Mouse (Mus musculus) embryonic facial prominence, embryonic 12.5 days (tissue): ENCODE results near the gene Ap5z1. TPM values are rescaled to one million over a fixed set of nuclear protein-coding genes. Genes with fewer than 3 reads are reported as not detected.

Experiments
- ATAC-seq: fragments of 200-750 bp; cut with Nextera tagmentation; 2 replicates; pipeline ENCODE4 v1.8.0; 2017; ENCODE audit not compliant: insufficient number of reproducible peaks, insufficient read depth, low FRiP score, low TSS enrichment
- H3K27ac ChIP-seq: fragments of 300-500 bp; sonication (generic); 2 replicates; pipeline ENCODE4 v1.5.1; 2016; ENCODE audit warnings: mild to moderate bottlenecking
- H3K27me3 ChIP-seq: fragments of 300-500 bp; sonication (generic); 2 replicates; pipeline ENCODE4 v1.6.1; 2016; ENCODE audit warnings: mild to moderate bottlenecking, moderate library complexity
- H3K36me3 ChIP-seq: fragments of 300-500 bp; sonication (generic); 2 replicates; pipeline ENCODE4 v1.6.1; 2016; ENCODE audit warnings: mild to moderate bottlenecking
- H3K4me1 ChIP-seq: fragments of 300-500 bp; sonication (generic); 2 replicates; pipeline ENCODE4 v1.6.1; 2016
- H3K4me2 ChIP-seq: fragments of 300-500 bp; sonication (generic); replicated peaks from 2 replicates; pipeline ENCODE4 v1.6.1; 2016; ENCODE audit warnings: mild to moderate bottlenecking, moderate library complexity
- H3K4me3 ChIP-seq: fragments of 300-500 bp; sonication (generic); 2 replicates; pipeline ENCODE4 v1.5.1; 2016; ENCODE audit warnings: mild to moderate bottlenecking
- H3K9ac ChIP-seq: fragments of 300-500 bp; sonication (generic); 2 replicates; pipeline ENCODE4 v1.6.1; 2016; ENCODE audit warnings: mild to moderate bottlenecking, moderate library complexity
- H3K9me3 ChIP-seq: fragments of 300-500 bp; sonication (generic); 2 replicates; pipeline ENCODE4 v1.6.1; 2016; ENCODE audit warnings: mild to moderate bottlenecking, moderate library complexity
- WGBS: fragments of 180-500 bp; shearing (Covaris S2); methylation state at CpG from one replicate; pipeline ENCODE4 v1.1.7; 2016; 5-methylcytosine and 5-hydroxymethylcytosine counted together
- polyA plus RNA-seq: library from polyadenylated mRNA; unstranded; fragments of >200 nt; fragmentation: Nextera tagmentation; extraction: Ambion mirVana; gene quantifications from 2 replicates; pipeline ENCODE4 v1.2.1, GENCODE M21; 2016

Ap5z1 gene
- polyA plus RNA-seq, 1 experiment from 2014 or later: 10.8 TPM

GRCm38 (mm10) chr5:142453742-142454141, 10.0 kb upstream of the Ap5z1 start:
- no peak for ATAC-seq
- Histone ChIP-seq H3K9me3 (no peaks in the 10 kb centered on the region), H3K4me2 (no peak overlapping the region), H3K36me3 (peaks cover 84% of the 10 kb centered on the region), H3K27me3 (no peaks in the 10 kb centered on the region), H3K9ac (no peak overlapping the region), H3K4me1 (no peaks in the 10 kb centered on the region), H3K4me3 (no peak overlapping the region), H3K27ac (no peak overlapping the region)
- WGBS: 93% methylated on average over 13 of the region's 13 CpGs

- H3K27me3 ChIP-seq: no peaks in the 10 kb centered on the region
- no peaks in the 10 kb centered on the region for H3K4me1 ChIP-seq
- H3K9ac ChIP-seq: no peak overlapping the region
- no peak overlapping the region for H3K27ac ChIP-seq
- H3K9me3 ChIP-seq: no peaks in the 10 kb centered on the region
- no peak overlapping the region for H3K4me2 ChIP-seq
- whole genome bisulfite sequencing: 71% methylated on average over 15 of the region's 15 CpGs
- peaks cover 66% of the 10 kb centered on the region for H3K36me3 ChIP-seq
- H3K4me3 ChIP-seq: no peak overlapping the region
- ATAC-seq: no peak
Observed at GRCm38 (mm10) chr5:142456318-142456717, 7.4 kb upstream of the Ap5z1 start.

- 80% methylated on average over 10 of the region's 10 CpGs for WGBS
- H3K4me3 ChIP-seq: no peak overlapping the region
- no peak overlapping the region for H3K9ac ChIP-seq
- H3K9me3 ChIP-seq: no peaks in the 10 kb centered on the region
- H3K36me3 ChIP-seq: peaks cover 63% of the 10 kb centered on the region
- no peaks in the 10 kb centered on the region for H3K4me1 ChIP-seq
- H3K4me2 ChIP-seq: no peak overlapping the region
- no peak overlapping the region for H3K27ac ChIP-seq
- no peaks in the 10 kb centered on the region for H3K27me3 ChIP-seq
- no peak for ATAC-seq
Observed at GRCm38 (mm10) chr5:142457345-142457744, 6.4 kb upstream of the Ap5z1 start.

- no peak overlapping the region for H3K9ac ChIP-seq
- H3K9me3 ChIP-seq: no peaks in the 10 kb centered on the region
- no peak overlapping the region for H3K4me2 ChIP-seq
- H3K4me3 ChIP-seq: no peak overlapping the region
- H3K36me3 ChIP-seq: peaks cover 46% of the 10 kb centered on the region
- no peak for ATAC-seq
- H3K27me3 ChIP-seq: no peaks in the 10 kb centered on the region
- no peaks in the 10 kb centered on the region for H3K4me1 ChIP-seq
- 81% methylated on average over 17 of the region's 17 CpGs for WGBS
- H3K27ac ChIP-seq: no peak overlapping the region
Observed at GRCm38 (mm10) chr5:142458791-142459557, 4.8 kb upstream of the Ap5z1 start.

GRCm38 (mm10) chr5:142459834-142460233, 3.9 kb upstream of the Ap5z1 start:
- Histone ChIP-seq H3K36me3 (peaks cover 39% of the 10 kb centered on the region), H3K4me2 (no peak overlapping the region), H3K9ac (no peak overlapping the region), H3K4me1 (peaks cover 6% of the 10 kb centered on the region; the same call in 1 of the 2 replicates), H3K9me3 (no peaks in the 10 kb centered on the region), H3K27ac (no peak overlapping the region), H3K27me3 (no peaks in the 10 kb centered on the region), H3K4me3 (no peak overlapping the region)
- no peak for ATAC-seq
- WGBS: 74% methylated on average over 5 of the region's 5 CpGs

- no peak for ATAC-seq
- no peak overlapping the region for H3K27ac ChIP-seq
Observed at GRCm38 (mm10) chr5:142461942-142462640, 1.7 kb upstream of the Ap5z1 start.

GRCm38 (mm10) chr5:142462641-142462948, 1.1 kb upstream of the Ap5z1 start:
- no peaks in the 10 kb centered on the region for H3K9me3 ChIP-seq
- no peaks in the 10 kb centered on the region for H3K27me3 ChIP-seq
- no peak overlapping the region for H3K4me2 ChIP-seq
- peaks cover 14% of the 10 kb centered on the region for H3K36me3 ChIP-seq
- WGBS: 91% methylated on average over 2 of the region's 2 CpGs
- ATAC-seq: no peak
- H3K27ac ChIP-seq: no peak overlapping the region
- no peak overlapping the region for H3K4me3 ChIP-seq
- peaks cover 8% of the 10 kb centered on the region; the same call in 1 of the 2 replicates for H3K4me1 ChIP-seq
- no peak overlapping the region for H3K9ac ChIP-seq

More at GRCm38 (mm10) chr5:142461942-142462640, 1.7 kb upstream of the Ap5z1 start:
- Histone ChIP-seq H3K9ac (no peak overlapping the region), H3K4me3 (no peak overlapping the region), H3K4me2 (no peak overlapping the region), H3K36me3 (peaks cover 18% of the 10 kb centered on the region), H3K4me1 (peaks cover 8% of the 10 kb centered on the region; the same call in 1 of the 2 replicates), H3K27me3 (no peaks in the 10 kb centered on the region), H3K9me3 (no peaks in the 10 kb centered on the region)
- 93% methylated on average over 7 of the region's 7 CpGs for WGBS

GRCm38 (mm10) chr5:142463011-142463410, 733 bp upstream of the Ap5z1 start:
- Histone ChIP-seq H3K36me3 (peaks cover 13% of the 10 kb centered on the region), H3K4me3 (peak overlapping the region; percentile 87), H3K9ac (peak overlapping the region; percentile 37), H3K27me3 (no peaks in the 10 kb centered on the region), H3K9me3 (no peaks in the 10 kb centered on the region), H3K4me1 (peaks cover 8% of the 10 kb centered on the region; the same call in 1 of the 2 replicates), H3K27ac (peak overlapping the region; percentile 80), H3K4me2 (peak overlapping the region; percentile 90)
- ATAC-seq: no peak
- 85% methylated on average over 6 of the region's 6 CpGs for WGBS

- Histone ChIP-seq H3K4me1 (peaks cover 8% of the 10 kb centered on the region; the same call in 1 of the 2 replicates), H3K4me2 (no peak overlapping the region), H3K9me3 (no peaks in the 10 kb centered on the region), H3K4me3 (no peak overlapping the region), H3K27me3 (no peaks in the 10 kb centered on the region), H3K36me3 (peaks cover 35% of the 10 kb centered on the region), H3K9ac (no peak overlapping the region), H3K27ac (no peak overlapping the region)
- 90% methylated on average over 13 of the region's 13 CpGs for WGBS
- ATAC-seq: no peak
Observed at GRCm38 (mm10) chr5:142468375-142468774, 4.6 kb downstream of the Ap5z1 start.

- 91% methylated on average over 11 of the region's 11 CpGs for WGBS
- Histone ChIP-seq H3K4me1 (0 out of 2 replicates have a peak, but pooled peaks cover 2% of the 10 kb centered on the region), H3K27ac (no peak overlapping the region), H3K27me3 (no peaks in the 10 kb centered on the region), H3K4me3 (no peak overlapping the region), H3K9me3 (no peaks in the 10 kb centered on the region), H3K4me2 (no peak overlapping the region), H3K36me3 (peaks cover 35% of the 10 kb centered on the region), H3K9ac (no peak overlapping the region)
- no peak for ATAC-seq
Observed at GRCm38 (mm10) chr5:142469796-142470195, 6.1 kb downstream of the Ap5z1 start.

GRCm38 (mm10) chr5:142473696-142474095, 10.0 kb downstream of the Ap5z1 start:
- H3K4me2 ChIP-seq: no peak overlapping the region
- H3K4me3 ChIP-seq: no peak overlapping the region
- no peak overlapping the region; the same call in 1 of the 2 replicates for H3K27ac ChIP-seq
- H3K4me1 ChIP-seq: no peaks in the 10 kb centered on the region
- no peaks in the 10 kb centered on the region for H3K27me3 ChIP-seq
- 42% methylated on average over 10 of the region's 10 CpGs for WGBS
- peaks cover 25% of the 10 kb centered on the region for H3K36me3 ChIP-seq
- ATAC-seq: no peak
- no peaks in the 10 kb centered on the region for H3K9me3 ChIP-seq
- no peak overlapping the region for H3K9ac ChIP-seq

- H3K4me2 ChIP-seq: no peak overlapping the region
- H3K36me3 ChIP-seq: peaks cover 11% of the 10 kb centered on the region
- ATAC-seq: no peak
- 81% methylated on average over 7 of the region's 7 CpGs for WGBS
- no peak overlapping the region for H3K4me3 ChIP-seq
- no peaks in the 10 kb centered on the region for H3K9me3 ChIP-seq
- H3K27me3 ChIP-seq: no peaks in the 10 kb centered on the region
- peaks cover 12% of the 10 kb centered on the region; the same call in 1 of the 2 replicates for H3K4me1 ChIP-seq
- no peak overlapping the region for H3K9ac ChIP-seq
- no peak overlapping the region for H3K27ac ChIP-seq
Observed at GRCm38 (mm10) chr5:142475669-142476068, 11.9 kb downstream of the Ap5z1 start.
